Mouse (Mus musculus) induced T-regulatory cell, adult 2 months (primary cell): ENCODE data around the gene Tescl.
A peak's percentile ranks its signal among the peaks of the same experiment; 100 is the strongest.

Experiments
- DNase-seq: peaks from one replicate; pipeline ENCODE4 v3.0.0-alpha.2; 2012; ENCODE audit warnings: low read depth

Gene Tescl

DNA sequence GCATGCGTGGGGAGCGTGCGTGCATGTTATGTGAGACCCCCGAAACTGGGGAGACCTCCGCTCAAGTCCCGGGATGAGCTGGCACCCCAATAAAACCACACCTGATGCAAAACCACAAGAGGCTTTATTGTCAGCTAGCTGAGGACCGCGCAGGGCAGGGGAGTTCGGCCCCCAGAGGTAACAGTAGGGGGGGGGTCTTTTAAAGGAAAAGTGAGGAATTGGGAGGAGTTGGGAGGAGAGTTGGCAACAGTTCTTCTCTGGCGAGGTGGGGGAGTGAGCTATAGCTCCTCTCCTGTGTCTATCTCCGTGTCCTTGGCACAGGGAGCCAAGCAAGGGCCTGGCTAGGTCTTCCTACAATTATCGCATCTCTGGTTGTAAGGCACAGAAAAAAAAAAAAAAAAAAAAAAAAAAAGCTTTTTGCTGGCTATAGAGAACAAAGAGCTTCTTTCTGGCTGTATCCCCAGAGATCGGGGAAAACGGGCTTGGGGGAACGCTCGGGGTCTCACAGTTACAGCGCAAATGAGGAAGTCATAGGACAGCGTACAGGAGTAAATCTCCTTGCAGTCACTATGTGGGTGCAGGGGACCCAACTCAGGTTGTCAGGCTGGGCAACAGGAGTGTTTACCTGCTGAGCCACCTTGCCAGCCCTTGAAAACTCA, 33.8 kb downstream of the Tescl start:
- no peak for DNase-seq

DNA sequence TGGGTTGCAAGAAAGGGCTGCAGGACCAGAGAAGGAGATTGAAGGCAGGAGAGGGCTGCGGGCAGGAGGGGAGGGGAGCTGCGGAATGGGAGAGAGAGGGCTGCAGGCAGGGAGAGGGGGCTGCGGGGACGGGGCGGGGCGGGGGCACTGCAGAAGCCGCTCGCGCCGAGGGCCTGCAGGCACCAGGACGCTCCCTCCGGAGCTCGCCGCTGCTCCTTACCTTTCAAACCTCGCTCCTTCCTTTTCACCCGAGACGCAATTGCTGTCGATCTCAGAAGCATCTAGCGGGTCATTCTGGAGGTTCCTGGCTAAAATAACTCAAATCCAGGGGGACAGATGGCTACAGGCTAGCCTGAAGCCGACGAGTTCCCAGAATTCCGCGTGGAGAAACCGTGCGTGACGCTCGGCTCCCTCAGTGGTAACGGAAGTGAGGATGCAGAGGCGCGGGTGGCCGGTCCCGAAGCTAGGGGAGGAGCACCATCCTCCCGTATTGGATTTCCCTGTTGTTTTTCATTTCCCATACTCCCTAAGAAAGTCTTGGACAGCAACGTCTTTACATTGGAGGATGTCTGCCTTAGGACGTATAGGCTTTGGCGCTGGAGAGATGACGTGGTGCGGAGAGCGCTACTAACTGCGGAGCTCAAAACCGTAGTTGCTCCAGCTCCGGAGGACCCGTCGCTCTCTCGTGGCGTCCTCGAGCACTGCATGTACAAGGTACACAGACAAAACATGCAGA, 34.6 kb downstream of the Tescl start:
- peak; percentile 84 for DNase-seq

DNA sequence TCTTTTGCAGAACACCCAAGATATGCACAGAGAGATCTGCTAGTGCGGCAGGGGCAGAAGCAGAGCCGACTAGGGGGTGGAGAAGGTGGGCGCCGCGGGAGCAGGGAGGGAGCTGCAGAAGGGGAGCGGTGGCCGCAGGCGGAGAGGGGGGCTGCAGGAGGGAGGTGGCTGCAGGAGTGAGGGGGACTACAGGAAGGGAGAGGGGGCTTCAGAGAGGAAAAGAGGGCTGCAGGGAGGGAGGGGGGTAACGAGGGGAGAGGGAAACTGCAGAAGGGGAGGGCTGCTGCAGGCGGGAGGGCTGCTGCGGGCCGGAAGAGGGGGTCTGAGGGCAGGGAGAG, 35.1 kb downstream of the Tescl start:
- DNase-seq, result no peak

DNA sequence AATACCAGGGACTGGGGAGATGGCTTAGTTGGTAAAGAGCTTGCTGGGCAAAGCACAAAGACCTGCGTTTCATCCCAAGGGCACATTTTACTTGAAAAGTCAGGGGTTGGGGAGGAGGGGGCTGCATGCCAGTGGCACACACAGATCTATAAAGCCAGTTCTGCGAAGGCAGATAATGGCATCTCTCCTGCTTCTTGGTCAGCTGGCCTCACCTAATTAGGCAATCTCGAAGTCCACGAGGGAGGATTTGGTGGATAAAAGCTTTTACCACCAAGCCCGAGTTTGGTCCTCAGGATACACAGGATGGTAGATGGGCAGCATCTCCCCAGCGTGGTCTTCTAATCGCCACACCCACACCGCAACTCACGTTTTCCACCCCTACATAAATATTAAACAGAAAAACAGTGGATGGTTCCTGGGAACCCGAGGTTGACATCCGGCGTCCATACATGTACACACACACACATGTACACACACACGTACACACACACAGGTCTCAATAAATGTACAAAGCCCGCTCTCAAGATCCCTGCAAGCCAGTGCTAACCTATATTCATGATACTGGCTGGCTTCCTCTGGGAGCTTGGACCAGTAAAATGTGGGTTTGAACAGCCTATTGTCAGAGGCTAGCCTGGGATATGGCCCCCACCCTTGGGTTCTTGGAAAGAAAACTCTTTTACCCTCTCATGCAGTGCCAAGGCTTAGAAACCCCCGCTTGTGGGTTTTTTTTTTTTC, 36.2 kb downstream of the Tescl start:
- DNase-seq, result no peak

DNA sequence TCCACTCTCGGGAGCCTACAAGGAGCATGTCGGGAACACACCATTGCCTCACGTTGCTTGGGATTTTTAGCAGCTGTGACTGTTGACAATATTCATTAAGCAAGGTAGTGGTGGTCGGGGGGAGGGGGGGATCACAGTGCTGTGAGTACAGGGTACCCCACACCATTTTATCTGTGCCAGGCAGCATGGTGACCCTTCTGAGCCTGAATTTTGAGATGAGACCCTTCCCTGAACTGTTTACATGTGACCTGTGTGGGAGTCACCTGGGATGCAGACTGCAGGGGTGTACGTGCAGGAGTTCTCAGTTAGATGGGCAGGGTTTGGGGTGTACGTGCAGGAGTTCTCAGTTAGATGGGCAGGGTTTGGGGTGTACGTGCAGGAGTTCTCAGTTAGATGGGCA, 37.4 kb downstream of the Tescl start:
- no peak for DNase-seq

DNA sequence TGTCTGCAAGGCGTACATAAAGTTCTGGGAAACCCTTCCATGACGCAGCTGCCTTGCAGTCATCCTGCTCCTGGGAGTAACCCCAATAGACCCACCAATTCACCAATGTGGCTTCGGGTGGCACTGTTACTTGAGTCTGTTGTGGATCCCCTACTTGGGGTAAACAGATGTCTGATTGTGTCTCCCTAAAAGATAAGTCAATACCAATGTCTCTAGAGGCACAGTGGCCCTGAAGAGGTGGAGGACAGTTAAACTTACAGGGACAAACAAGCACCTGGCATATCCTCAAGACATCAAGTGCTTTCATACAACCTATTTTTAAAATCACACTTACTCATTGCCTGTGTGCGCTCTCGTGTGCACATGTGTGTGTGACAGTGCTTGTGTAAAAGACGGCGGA, 38.4 kb downstream of the Tescl start:
- no peak for DNase-seq

DNA sequence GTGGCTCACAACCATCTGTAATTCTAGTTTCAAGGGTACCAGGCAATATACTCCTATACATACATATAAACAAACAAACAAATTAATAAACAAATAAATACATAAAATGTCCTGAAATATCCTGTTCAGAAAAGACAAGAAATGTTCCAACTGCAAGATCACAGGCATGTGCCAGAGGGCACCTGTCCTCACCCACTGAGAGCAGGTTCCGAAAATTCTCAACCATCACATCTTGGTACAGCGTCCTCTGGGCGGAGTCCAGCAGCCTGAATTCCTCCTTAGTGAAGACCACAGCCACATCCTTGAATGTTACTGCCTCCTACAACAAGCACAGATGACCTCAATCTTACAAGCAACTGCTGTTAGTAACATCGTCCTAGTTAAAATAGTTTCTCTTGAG, 39.0 kb downstream of the Tescl start:
- no peak for DNase-seq

DNA sequence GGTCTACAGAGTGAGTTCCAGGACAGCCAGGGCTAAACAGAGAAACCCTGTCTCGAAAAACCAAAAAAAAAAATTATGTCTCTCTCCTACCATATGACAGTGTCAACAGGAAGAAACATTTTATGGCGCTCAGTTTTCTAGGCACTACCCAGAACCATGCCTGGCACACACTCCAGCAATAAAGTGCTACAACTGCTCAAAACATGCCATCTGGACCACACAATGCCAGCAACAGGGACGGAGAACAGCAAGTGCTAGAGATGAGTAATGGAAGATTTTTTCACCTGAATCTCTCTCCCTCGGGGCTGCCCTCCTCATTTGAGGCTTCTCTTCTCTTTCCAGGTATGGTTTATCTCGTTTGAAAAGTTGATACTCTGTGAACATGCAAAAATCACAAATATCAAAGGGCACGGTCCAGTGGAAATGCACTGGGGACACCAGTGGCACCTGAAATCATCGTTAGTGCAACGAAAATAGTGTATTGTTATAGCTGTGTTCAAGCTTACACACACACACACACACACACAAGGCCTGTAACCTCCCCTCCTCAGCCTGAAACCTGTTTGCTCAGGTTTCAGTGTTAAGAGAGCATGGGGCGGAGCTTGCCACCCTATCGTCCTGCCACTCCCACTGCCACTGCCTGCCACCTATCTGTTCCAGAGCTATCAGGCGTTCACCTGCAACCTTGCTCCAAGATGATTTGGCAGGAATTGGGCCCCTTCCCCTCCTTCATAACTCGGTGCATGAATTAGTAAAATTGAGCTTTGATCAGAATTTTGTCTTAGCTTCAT, 40.5 kb downstream of the Tescl start:
- DNase-seq, result no peak

DNA sequence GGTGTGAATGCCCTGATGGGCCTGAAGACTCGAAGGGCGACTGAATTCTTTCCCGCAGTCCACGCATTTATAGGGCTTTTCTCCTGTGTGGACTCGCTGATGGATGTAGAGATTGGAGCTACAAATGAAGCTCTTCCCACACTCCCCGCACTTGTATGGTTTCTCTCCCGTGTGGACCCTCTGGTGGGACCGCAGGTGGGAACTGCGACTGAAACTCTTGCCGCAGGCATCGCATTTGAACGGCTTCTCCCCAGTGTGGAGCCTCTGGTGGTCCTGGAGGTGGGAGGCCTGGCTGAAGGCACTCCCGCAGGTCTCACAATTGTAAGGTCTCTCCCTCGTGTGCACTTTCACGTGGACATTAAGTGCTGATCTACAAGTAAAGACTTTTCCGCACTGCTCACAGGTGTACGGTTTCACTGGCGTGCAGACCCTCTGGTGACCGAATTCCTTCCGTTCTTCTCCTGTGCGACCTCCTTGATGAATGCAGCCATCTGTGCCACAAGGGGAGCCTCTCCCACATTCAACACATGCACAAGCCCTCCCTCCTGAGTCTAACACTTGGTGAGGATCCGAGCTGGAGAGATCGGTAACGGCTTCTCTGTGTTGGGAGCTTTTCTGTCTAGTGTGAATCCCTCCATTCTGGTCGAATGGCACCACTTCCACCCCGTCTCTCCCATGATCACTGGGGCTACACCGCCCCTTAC, 42.2 kb downstream of the Tescl start:
- no peak for DNase-seq

DNA sequence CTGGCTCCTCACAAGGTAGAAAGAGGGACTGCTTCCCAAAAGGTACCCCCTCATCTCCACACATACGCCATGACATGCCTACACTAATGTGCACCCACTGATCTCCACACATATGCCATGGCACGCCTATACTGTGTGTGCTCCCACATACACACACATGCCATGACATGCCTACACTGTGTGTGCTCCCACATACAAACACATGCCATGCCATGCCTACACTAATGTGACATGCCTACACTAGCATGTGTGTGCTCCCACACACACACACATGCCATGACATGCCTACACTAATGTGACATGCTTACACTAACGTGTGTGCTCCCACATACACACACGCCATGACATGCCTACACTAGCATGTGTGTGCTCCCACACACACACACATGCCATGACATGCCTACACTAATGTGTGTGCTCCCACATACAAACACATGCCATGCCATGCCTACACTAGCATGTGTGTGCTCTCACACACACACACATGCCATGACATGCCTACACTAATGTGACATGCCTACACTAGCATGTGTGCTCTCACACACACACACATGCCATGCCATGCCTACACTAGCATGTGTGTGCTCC, 43.5 kb downstream of the Tescl start:
- DNase-seq, result no peak

DNA sequence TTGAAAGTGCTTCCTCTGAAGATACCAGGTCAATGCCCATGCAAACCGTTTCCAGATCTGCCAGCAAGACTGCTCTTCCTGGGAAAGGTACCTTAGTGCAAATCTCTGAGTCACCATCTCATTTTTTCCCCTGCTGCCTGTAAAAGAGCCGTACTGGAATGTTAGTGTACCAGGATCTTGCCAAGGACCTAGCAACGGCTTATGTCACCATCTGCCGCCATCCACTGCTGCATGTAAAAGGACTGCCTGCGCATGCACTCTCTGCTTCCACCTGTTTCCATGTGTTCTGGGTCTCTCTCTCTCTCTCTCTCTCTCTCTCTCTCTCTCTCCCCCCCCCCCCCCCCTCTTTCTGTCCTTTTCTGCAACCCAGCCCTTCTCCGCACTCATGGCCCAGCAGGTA, 45.2 kb downstream of the Tescl start:
- DNase-seq, result no peak

DNA sequence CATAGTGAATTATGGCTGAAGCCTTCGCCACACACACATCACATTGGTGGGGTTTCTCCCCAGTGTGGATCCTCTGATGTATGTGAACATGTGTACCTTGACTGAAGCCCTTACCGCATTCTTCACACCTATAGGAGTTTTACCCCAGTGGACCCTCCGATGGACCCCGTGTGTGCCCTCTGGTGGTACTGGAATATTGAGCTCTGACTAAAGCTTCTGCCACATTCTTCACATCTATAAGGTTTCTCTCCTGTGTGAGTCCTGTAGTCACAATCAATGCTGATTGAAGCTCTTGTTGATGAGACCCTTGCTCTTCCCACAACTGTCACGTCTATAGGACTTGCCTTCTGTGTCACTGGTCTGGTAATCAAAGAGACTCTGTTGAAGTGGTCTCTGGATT, 46.1 kb downstream of the Tescl start:
- no peak for DNase-seq

DNA sequence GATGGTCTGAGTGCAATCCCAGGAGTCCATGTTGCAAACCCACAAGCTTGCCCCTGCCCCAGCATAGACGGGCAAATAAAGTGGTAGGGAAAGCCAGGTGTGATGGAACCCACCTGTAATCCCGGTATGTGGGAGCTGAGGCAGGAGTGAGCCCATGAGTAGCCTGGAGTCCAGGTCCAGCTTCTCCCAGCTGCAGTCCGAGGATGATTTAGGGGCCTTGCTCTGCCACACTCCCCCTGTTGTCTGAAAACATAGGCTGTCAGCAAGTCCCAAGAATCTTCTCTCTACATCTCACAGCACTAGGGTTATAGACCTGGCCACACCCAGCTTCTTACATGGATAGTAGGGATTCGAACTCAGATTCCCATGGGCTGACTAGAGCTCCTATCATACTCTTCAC, 46.8 kb downstream of the Tescl start:
- DNase-seq, result no peak

DNA sequence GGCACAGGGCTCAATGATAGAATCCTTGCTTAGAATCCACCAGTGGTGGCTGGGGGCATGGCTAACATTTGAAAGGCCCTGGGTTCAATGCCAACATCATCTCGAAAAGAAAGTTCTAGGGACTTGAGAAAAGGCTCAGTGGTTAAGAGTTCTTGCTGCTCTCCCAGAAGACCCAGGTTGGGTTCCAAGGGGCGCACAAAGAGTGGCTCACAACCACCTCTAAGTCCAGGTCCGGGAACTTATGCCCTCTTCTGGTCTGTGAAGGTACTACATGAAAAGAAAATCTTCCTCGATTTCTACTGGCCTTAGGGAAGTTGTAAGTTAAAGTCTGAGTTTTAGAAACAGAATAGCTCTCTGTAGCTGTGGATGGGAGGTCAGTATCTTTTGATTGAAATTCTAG, 47.6 kb downstream of the Tescl start:
- peak; percentile 46 for DNase-seq
